Mouse (Mus musculus) heart, embryonic 12.5 days (tissue): ENCODE measurements around the gene Sfi1. TPM values are rescaled to one million over a fixed set of nuclear protein-coding genes. Genes with fewer than 3 reads are reported as not detected.
"Not testable (repeated sequence)": the region's sequence is repeated elsewhere in the genome, so short reads cannot be mapped to it uniquely, and the experiment has no call there.

Experiments used
- ATAC-seq: fragments of 200-750 bp; cut with Nextera tagmentation; 2 replicates; pipeline ENCODE4 v1.8.0; 2017; ENCODE audit warnings: moderate TSS enrichment, moderate library complexity; ENCODE audit not compliant: insufficient number of reproducible peaks, low FRiP score
- H3K27ac ChIP-seq: fragments of 300-500 bp; sonication (generic); 2 replicates; pipeline ENCODE4 v1.5.1; 2016; ENCODE audit warnings: mild to moderate bottlenecking, moderate library complexity; ENCODE audit not compliant: poor library complexity, severe bottlenecking
- H3K27me3 ChIP-seq: fragments of 300-500 bp; sonication (generic); replicated peaks from 2 replicates; pipeline ENCODE4 v1.6.1; 2016; ENCODE audit warnings: mild to moderate bottlenecking, moderate library complexity
- H3K36me3 ChIP-seq: fragments of 300-500 bp; sonication (generic); 2 replicates; pipeline ENCODE4 v1.6.1; 2016; ENCODE audit warnings: mild to moderate bottlenecking, moderate library complexity
- H3K4me1 ChIP-seq: fragments of 300-500 bp; sonication (generic); replicated peaks from 2 replicates; pipeline ENCODE4 v1.6.1; 2016; ENCODE audit warnings: mild to moderate bottlenecking
- H3K4me2 ChIP-seq: fragments of 300-500 bp; sonication (generic); 2 replicates; pipeline ENCODE4 v1.6.1; 2016; ENCODE audit warnings: mild to moderate bottlenecking, moderate library complexity
- H3K4me3 ChIP-seq: fragments of 300-500 bp; sonication (generic); 2 replicates; pipeline ENCODE4 v1.5.1; 2016; ENCODE audit warnings: mild to moderate bottlenecking
- H3K9ac ChIP-seq: fragments of 300-500 bp; sonication (generic); 2 replicates; pipeline ENCODE4 v1.6.1; 2016; ENCODE audit warnings: mild to moderate bottlenecking, moderate library complexity
- H3K9me3 ChIP-seq: fragments of 300-500 bp; sonication (generic); replicated peaks from 2 replicates; pipeline ENCODE4 v1.6.1; 2016; ENCODE audit warnings: mild to moderate bottlenecking, moderate library complexity
- WGBS: fragments of 180-500 bp; shearing (Covaris S2); methylation state at CpG from one replicate; pipeline ENCODE4 v1.1.7; 2016; 5-methylcytosine and 5-hydroxymethylcytosine counted together
- polyA plus RNA-seq: library from polyadenylated mRNA; unstranded; fragments of >200 nt; fragmentation: Nextera tagmentation; extraction: Ambion mirVana; gene quantifications from 2 replicates; pipeline ENCODE4 v1.2.1, GENCODE M21; 2016

Sfi1 gene
- polyA plus RNA-seq, 1 experiment from 2014 or later: 13.8 TPM

- ATAC-seq, H3K4me1 ChIP-seq, H3K9ac ChIP-seq, H3K4me3 ChIP-seq, H3K27me3 ChIP-seq, H3K4me2 ChIP-seq, H3K36me3 ChIP-seq, H3K27ac ChIP-seq: not testable (repeated sequence)
- H3K9me3 ChIP-seq: peaks cover 17% of the 10 kb centered on the region
Measured at GRCm38 (mm10) chr11:3140967-3141535, 52.2 kb downstream of the Sfi1 start.

- not testable (repeated sequence) for H3K27ac ChIP-seq, H3K4me1 ChIP-seq, H3K9ac ChIP-seq, ATAC-seq, H3K27me3 ChIP-seq, H3K36me3 ChIP-seq, H3K4me3 ChIP-seq, H3K4me2 ChIP-seq
- H3K9me3 ChIP-seq: peaks cover 19% of the 10 kb centered on the region
- 77% methylated on average over 2 of the region's 2 CpGs for WGBS
Measured at GRCm38 (mm10) chr11:3138323-3138722, 54.9 kb downstream of the Sfi1 start.

GRCm38 (mm10) chr11:3137279-3137678 is 56.0 kb downstream of the Sfi1 start:
- not testable (repeated sequence) for H3K4me3 ChIP-seq, H3K4me1 ChIP-seq, H3K9ac ChIP-seq, H3K27me3 ChIP-seq, H3K27ac ChIP-seq, H3K4me2 ChIP-seq, H3K36me3 ChIP-seq
- H3K9me3 ChIP-seq: peaks cover 17% of the 10 kb centered on the region
- WGBS: 89% methylated on average over 4 of the region's 4 CpGs
- ATAC-seq: peak; percentile 10

- H3K9ac ChIP-seq, H3K27ac ChIP-seq, H3K27me3 ChIP-seq, H3K4me1 ChIP-seq, H3K4me3 ChIP-seq, H3K4me2 ChIP-seq, ATAC-seq, H3K36me3 ChIP-seq: not testable (repeated sequence)
- 89% methylated on average over 3 of the region's 3 CpGs for WGBS
- H3K9me3 ChIP-seq: peaks cover 18% of the 10 kb centered on the region
Measured at GRCm38 (mm10) chr11:3135956-3136355, 57.3 kb downstream of the Sfi1 start.

GRCm38 (mm10) chr11:3135391-3135790 is 57.9 kb downstream of the Sfi1 start:
- H3K9me3 ChIP-seq: peaks cover 18% of the 10 kb centered on the region
- not testable (repeated sequence) for H3K36me3 ChIP-seq, H3K27me3 ChIP-seq, ATAC-seq, H3K9ac ChIP-seq, H3K4me1 ChIP-seq, H3K27ac ChIP-seq, H3K4me2 ChIP-seq, H3K4me3 ChIP-seq
- WGBS: 94% methylated on average over 5 of the region's 7 CpGs

GRCm38 (mm10) chr11:3133360-3133759 is 59.9 kb downstream of the Sfi1 start:
- H3K4me1 ChIP-seq, H3K27me3 ChIP-seq, H3K9ac ChIP-seq, H3K27ac ChIP-seq, H3K4me2 ChIP-seq, H3K4me3 ChIP-seq: not testable (repeated sequence)
- peak; percentile 23 for ATAC-seq
- 88% methylated on average over 1 of the region's 4 CpGs for WGBS
- Histone ChIP-seq H3K9me3 (peaks cover 19% of the 10 kb centered on the region), H3K36me3 (0 out of 2 replicates have a peak, but pooled peaks cover 11% of the 10 kb centered on the region)

- not testable (repeated sequence) for H3K4me1 ChIP-seq, H3K4me2 ChIP-seq, H3K9ac ChIP-seq, H3K27ac ChIP-seq, H3K27me3 ChIP-seq, H3K4me3 ChIP-seq
- ATAC-seq: peak; percentile 3
- H3K36me3 ChIP-seq: 0 out of 2 replicates have a peak, but pooled peaks cover 11% of the 10 kb centered on the region
- WGBS: 78% methylated on average over 3 of the region's 3 CpGs
- peaks cover 18% of the 10 kb centered on the region for H3K9me3 ChIP-seq
Measured at GRCm38 (mm10) chr11:3132957-3133356, 60.3 kb downstream of the Sfi1 start.

- Histone ChIP-seq H3K9me3 (peaks cover 19% of the 10 kb centered on the region), H3K36me3 (0 out of 2 replicates have a peak, but pooled peaks cover 11% of the 10 kb centered on the region)
- not testable (repeated sequence) for H3K27ac ChIP-seq, H3K27me3 ChIP-seq, H3K9ac ChIP-seq, H3K4me3 ChIP-seq, H3K4me1 ChIP-seq, H3K4me2 ChIP-seq
- ATAC-seq: peak; percentile 51
- 89% methylated on average over 10 of the region's 10 CpGs for WGBS
Measured at GRCm38 (mm10) chr11:3132001-3132400, 61.3 kb downstream of the Sfi1 start.

GRCm38 (mm10) chr11:3129852-3130251 is 63.4 kb downstream of the Sfi1 start:
- Histone ChIP-seq H3K36me3 (0 out of 2 replicates have a peak, but pooled peaks cover 11% of the 10 kb centered on the region), H3K9me3 (peaks cover 20% of the 10 kb centered on the region)
- not testable (repeated sequence) for H3K9ac ChIP-seq, H3K4me1 ChIP-seq, H3K27me3 ChIP-seq, H3K4me2 ChIP-seq, ATAC-seq, H3K27ac ChIP-seq, H3K4me3 ChIP-seq
- 85% methylated on average over 8 of the region's 8 CpGs for WGBS

- H3K4me3 ChIP-seq, H3K4me1 ChIP-seq, H3K9ac ChIP-seq, ATAC-seq, H3K27ac ChIP-seq, H3K4me2 ChIP-seq, H3K27me3 ChIP-seq: not testable (repeated sequence)
- Histone ChIP-seq H3K36me3 (0 out of 2 replicates have a peak, but pooled peaks cover 11% of the 10 kb centered on the region), H3K9me3 (peaks cover 20% of the 10 kb centered on the region)
- 85% methylated on average over 2 of the region's 2 CpGs for WGBS
Measured at GRCm38 (mm10) chr11:3129276-3129675, 64.0 kb downstream of the Sfi1 start.

- peaks cover 20% of the 10 kb centered on the region for H3K9me3 ChIP-seq
- H3K27me3 ChIP-seq, H3K27ac ChIP-seq, H3K4me3 ChIP-seq, H3K4me2 ChIP-seq, H3K36me3 ChIP-seq, H3K9ac ChIP-seq, H3K4me1 ChIP-seq: not testable (repeated sequence)
- WGBS: 86% methylated on average over 5 of the region's 7 CpGs
- peak; percentile 58 for ATAC-seq
Measured at GRCm38 (mm10) chr11:3127303-3127795, 65.9 kb downstream of the Sfi1 start.
